Mouse (Mus musculus): Measurements from ENCODE around the gene Gin1.
"Not testable (repeated sequence)": the region's sequence is repeated elsewhere in the genome, so short reads cannot be mapped to it uniquely, and the experiment has no call there.

Gin1 gene

DNA sequence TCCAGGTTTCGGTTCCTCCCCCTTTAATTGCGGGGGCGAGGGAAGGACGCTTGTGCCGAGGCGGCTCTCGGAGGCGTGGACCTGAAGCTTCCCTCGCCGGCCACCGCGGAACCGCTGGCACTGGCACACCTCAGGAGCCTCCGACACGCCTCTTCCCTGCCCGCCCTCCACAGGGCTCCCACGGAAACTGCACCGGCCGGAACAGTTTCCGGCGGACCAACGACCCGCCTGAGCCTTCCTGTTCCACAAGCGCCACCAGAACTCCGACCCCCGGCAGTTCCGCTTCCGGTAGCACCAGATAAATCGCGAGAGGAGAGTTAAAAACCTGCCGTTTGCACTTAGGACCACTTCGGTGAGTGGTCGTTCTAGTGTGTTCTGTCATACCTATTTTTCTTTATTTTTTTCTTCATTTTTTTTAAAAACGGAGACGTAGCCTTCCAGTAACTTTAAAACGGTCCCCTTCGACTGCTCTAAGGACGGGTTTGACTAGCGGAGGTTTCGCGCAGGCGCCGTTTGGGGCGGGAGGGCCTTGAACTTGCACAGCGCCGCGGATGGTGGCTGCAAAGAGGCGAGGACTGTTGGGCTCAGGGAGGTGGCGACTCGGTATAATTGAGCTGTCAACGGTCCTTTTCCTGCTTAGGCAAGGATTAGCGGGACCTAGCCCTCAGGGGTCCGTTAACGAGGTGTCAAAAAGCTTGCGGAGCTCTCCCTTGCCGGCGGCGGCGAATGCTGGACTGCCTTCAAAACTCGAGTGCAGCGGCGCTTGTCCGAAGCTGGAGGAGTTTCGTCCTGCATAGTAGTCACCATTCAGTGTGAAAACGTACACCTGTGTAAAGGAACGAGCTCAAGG is at the start of gene Gin1, which contains the start of gene Ppip5k2:
TSS of gene Gin1 (plus strand) at position 269 of the 850 bp plus-strand sequence.
TSS of gene Ppip5k2 (minus strand) at position 508 of the 850 bp plus-strand sequence.
- peak; percentile 95 for DNase-seq

GRCm38 (mm10) chr1:97726730-97727129 is 43.2 kb upstream of the Gin1 start:
- DNase-seq, result peak; percentile 38

DNA sequence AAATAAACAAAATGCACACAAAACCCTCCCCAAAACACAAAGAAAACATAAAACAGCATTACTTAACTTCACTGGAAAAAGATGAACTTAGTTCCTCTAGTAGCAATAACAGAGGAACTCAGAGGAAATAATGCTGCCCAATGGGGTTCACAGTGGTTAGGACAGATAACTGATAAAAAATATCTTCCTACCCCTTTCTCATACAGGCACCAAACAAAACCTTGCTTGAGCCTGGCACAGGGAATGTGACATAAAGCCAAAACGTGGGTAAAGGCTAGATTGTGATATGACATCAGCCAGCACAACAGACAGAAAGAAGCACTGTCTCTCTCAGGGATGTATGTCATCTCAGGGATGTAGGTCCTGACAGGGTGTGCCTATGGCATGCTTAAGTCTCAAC is 40.6 kb upstream of the Gin1 start:
- DNase-seq, result no peak

- DNase-seq, result no peak
Measured at GRCm38 (mm10) chr1:97743063-97743462, 26.9 kb upstream of the Gin1 start.

DNA sequence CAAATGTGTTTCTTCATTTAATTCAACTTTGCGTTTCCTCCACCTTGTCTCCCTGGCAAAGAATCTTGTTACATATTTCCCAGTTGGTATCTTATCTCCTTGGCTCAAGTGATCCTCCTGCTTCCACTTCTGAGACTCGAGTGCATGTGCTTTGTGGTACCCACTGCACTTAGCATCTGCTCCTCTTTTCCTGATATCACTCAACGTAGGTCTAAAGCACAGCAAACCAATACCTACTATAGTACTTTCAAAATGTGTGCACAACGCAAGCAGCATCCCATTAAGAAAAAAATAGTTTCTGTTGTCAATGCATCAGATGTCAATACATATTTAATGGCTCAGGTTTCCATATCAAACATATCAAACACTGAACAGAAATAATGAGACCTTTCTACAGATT is 24.3 kb upstream of the Gin1 start:
- DNase-seq, result no peak

DNA sequence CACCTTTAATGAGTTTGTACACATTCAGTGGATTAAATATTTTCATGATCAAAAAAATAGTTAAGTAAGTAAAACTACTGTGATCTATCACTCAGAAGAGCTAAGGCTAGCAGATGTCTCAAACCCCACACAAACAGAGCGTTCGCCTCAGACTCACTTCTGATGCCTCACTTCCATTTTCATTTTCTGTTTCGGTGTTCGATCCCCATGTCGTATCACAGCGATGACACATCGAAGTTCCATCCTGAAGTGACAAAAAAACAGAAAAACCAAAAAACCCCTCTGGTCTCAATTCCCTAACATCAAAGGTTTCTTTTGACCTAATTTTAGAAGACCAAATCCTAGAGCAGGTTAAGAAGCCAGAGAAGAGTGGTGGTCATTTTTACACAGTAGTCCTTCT is 23.7 kb upstream of the Gin1 start:
- no peak for DNase-seq

DNA sequence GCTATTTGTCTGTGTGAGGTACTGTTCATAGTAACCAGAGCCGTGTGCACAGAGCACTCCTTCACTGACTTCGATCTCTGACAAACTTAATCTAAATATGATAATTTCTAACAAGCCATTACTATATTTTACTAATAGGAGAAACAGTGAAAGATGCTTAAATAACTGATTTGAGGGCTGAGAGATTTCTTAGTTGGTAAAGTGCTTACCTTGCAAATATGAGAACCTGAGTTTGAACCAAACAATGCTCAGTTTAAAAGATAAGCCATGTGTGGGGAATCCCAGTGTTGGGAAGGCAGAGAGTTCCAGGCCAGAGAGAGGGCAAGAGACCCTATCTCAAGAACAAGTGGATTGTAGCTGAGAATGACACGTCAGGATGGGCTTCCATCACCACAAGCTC is 21.8 kb upstream of the Gin1 start:
- DNase-seq, result no peak

GRCm38 (mm10) chr1:97753216-97753615 is 16.8 kb upstream of the Gin1 start:
- DNase-seq, result no peak

- no peak for DNase-seq
Measured at GRCm38 (mm10) chr1:97754392-97754791, 15.6 kb upstream of the Gin1 start.

DNA sequence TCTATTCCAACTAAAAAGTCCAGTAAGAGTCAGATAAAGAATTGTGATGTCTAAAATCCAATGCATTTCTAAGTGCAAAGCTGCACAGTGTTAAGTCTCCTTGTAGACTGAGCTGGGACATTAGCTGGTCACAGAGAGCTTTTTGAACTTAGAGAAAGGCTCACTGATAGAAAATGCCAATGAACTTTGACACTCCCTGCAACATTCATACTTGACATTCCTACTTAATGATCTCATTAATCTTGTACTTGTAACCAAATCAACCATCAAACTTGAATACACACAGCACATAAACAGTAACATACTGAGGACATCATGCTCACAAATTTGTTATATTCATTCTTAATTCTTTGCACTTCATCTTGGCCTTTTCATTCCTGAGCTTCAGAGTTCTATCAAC is 10.1 kb upstream of the Gin1 start:
- DNase-seq, result no peak

DNA sequence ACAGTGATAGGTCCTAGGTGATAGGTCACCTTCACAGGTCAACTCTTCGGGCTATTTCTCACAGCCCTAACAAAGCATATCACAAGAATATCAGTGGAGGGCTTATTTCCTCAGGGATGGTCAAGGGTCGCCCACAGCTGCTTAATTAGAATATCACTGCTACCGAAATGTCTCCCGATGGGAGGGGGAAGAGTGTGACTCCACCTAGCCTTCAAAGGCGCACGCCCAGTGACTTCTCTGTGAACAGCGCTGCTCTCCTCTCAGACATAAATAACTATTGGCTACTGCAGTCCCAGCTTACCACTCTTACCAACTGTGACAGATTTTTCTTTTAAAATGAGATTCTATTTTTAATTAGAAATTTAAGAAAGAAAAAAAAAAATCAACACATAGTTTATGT is 9.4 kb upstream of the Gin1 start:
- no peak for DNase-seq

DNA sequence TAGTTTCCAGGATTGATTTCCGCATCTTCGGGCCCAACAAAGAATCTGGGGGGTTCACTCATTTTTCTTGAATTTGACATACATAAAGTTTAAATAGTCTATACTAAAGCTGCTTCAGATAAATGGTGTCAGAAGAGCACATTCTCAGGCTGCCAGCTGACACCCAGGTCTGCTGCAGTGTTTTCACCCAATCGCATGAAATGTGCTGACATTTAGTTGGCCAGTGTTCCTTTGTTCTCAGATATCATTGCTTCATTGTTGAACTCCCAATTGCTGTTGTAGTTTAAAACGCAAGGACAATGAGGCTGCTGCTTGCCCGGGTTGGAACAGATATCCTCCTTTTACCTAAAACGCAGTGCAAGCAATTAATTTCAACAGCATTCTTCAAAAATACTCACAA is 8.5 kb upstream of the Gin1 start:
- DNase-seq, result no peak

DNA sequence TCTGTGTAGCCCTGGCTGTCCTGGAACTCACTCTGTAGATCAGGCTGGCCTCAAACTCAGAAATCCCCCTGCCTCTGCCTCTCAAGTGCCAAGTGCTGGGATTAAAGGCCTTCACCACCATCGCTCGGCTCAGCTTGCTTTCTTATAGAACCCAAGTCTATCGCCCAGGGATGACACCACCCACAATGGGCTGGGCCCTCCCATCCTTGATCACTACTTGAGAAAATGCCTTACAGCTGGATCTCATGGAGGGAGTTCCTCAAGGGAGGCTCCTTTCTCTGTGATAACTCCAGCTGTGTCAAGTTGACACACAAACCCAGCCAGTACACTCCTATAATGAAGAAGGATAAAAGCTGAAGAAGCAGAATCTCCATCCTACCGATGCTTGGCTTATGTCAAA is 4.3 kb upstream of the Gin1 start:
- DNase-seq, result not testable (repeated sequence)

GRCm38 (mm10) chr1:97768089-97768488 is 1.9 kb upstream of the Gin1 start:
- no peak for DNase-seq

- DNase-seq, result no peak
Measured at GRCm38 (mm10) chr1:97768906-97769293, 1.1 kb upstream of the Gin1 start.

- peak; percentile 50 for DNase-seq
Measured at GRCm38 (mm10) chr1:97769294-97769903, 573 bp upstream of the Gin1 start.

DNA sequence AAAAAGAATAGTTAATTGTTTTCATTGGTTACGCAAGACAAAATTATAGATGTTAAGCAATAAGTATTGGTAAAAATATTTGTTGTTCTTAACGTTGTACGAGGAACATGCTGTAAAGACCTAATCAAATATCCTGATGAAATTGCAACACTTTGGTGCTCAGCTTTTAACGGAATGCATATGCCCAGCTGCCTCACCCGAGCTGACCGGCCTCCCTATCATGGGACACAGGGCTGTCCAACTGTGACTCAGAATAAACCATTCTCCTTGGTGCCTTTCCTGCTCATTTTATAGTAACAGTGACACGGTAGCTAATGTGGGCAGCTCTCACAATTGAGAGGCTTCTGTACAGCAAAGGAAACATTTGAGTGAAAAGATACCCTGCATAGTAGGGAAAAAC is 1.1 kb downstream of the Gin1 start:
- DNase-seq, result no peak

GRCm38 (mm10) chr1:97771727-97772126 is 1.8 kb downstream of the Gin1 start:
- no peak for DNase-seq

GRCm38 (mm10) chr1:97773362-97773761 is 3.4 kb downstream of the Gin1 start:
- DNase-seq, result no peak

- no peak for DNase-seq
Measured at GRCm38 (mm10) chr1:97773973-97774372, 4.0 kb downstream of the Gin1 start.

GRCm38 (mm10) chr1:97781674-97782073 is 11.7 kb downstream of the Gin1 start:
- no peak for DNase-seq

DNA sequence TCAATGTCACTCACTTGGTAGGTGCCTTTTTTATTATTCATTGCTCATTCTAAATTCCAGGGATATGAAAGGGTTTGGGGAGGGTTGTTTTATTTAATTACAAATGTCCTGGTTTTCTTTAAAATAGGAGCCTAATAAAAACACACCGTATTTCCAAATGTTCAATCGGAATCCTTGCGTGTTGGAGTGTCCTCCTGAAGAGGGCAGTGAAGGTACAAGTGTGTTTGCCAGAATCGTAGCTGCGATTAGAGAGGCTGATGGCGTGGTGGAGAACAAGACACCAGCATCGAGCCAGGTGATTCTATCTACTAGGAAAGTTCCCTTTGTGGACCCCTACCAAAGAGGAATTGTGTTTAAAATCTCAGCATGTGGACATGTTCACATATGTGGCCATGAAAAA is 15.0 kb downstream of the Gin1 start:
- no peak for DNase-seq

DNA sequence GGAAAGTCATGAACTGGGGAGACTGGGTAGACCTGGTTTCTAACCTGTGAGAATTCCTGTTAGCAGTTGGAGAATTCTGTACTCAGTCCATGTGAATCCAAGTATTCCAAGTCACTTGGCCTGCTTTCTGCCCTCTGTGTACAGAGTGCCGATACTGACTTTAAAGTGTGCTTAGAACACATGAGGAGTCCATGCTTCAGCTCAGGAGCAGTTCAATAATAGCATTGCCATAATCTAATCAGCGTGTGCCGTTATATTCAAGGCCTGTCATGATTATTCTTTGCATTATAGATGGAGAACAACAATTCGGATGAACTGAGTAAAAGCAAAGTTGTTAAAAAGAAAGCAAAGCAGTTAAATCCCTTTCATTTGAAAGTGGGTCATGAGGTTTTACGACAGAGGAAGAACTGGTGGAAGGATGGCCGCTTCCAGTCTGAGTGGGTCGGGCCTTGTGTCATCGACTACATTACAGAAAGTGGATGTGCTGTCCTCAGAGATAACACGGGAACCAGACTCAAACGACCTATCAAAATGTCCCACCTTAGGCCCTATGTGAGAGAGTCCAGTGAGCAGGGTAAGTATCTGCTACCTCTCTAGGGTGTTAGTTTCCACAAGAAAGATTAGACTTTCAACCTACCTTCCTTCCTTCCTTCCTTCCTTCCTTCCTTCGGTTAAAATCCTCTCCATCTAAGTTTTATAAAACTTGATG is 15.9 kb downstream of the Gin1 start:
- no peak for DNase-seq

GRCm38 (mm10) chr1:97787674-97788073 is 17.7 kb downstream of the Gin1 start:
- DNase-seq, result no peak

Measured in thymus, postnatal 4 days (tissue).